Mouse (Mus musculus) heart, postnatal 14 days (tissue): ENCODE measurements around the gene P3h2. TPM values are rescaled to one million over a fixed set of nuclear protein-coding genes. Genes with fewer than 3 reads are reported as not detected.

Experiments
- DNase-seq, 2 experiments: peaks; one replicate each; pipeline ENCODE4 v3.0.0; 2021 to 2022
- intact Hi-C: fragments of 180-260 bp; cut with DNase I; formaldehyde crosslinking; loops from one replicate; pipeline ENCODE4 v1.15.1; 2025
- total RNA-seq, 2 experiments: library from RNA; stranded (reverse); gene quantifications; 2 replicates each; pipeline ENCODE4 v1.2.3; 2021

Gene P3h2
- total RNA-seq, 2 experiments from 2014 or later = 4.5 to 5.2 TPM

- peak; percentile 6 to 7 for DNase-seq
- intact Hi-C loops = no loop called here
Observed at GRCm38 (mm10) chr16:25945151-25945955, 160.2 kb downstream of the P3h2 start.

- no peak for DNase-seq
- intact Hi-C loops = no loop called here
Observed at GRCm38 (mm10) chr16:25942261-25942660, 163.3 kb downstream of the P3h2 start.

GRCm38 (mm10) chr16:25934181-25934580 is 171.4 kb downstream of the P3h2 start:
- intact Hi-C loops = no loop called here
- DNase-seq = no peak

GRCm38 (mm10) chr16:25912185-25912584 is 193.4 kb downstream of the P3h2 start:
- intact Hi-C loops = no loop called here
- no peak for DNase-seq
